Mouse (Mus musculus) hindbrain, embryonic 11.5 days (tissue): Measurements from ENCODE around the gene Tbc1d7. TPM values are rescaled to one million over a fixed set of nuclear protein-coding genes. Genes with fewer than 3 reads are reported as not detected.

ENCODE experiments used
- ATAC-seq: fragments of 200-750 bp; cut with Nextera tagmentation; 2 replicates; pipeline ENCODE4 v1.8.0; 2017; ENCODE audit warnings: mild to moderate bottlenecking, moderate TSS enrichment, moderate library complexity; ENCODE audit not compliant: low FRiP score
- DNase-seq: peaks from one replicate; pipeline ENCODE4 v3.0.0-alpha.2; 2015; ENCODE audit warnings: low spot score
- H3K27ac ChIP-seq: fragments of 300-500 bp; sonication (generic); 2 replicates; pipeline ENCODE4 v1.5.1; 2014; ENCODE audit warnings: mild to moderate bottlenecking, low read depth, low read length
- H3K27me3 ChIP-seq: fragments of 300-500 bp; sonication (generic); 2 replicates; pipeline ENCODE4 v1.6.1; 2014; ENCODE audit warnings: mild to moderate bottlenecking, low read length, moderate library complexity, mixed read lengths; ENCODE audit not compliant: control insufficient read depth, insufficient read depth
- H3K36me3 ChIP-seq: fragments of 300-500 bp; sonication (generic); 2 replicates; pipeline ENCODE4 v1.6.1; 2014; ENCODE audit warnings: mild to moderate bottlenecking, low read length, moderate library complexity, mixed read lengths; ENCODE audit not compliant: control insufficient read depth, insufficient read depth
- H3K4me1 ChIP-seq: fragments of 300-500 bp; sonication (generic); replicated peaks from 2 replicates; pipeline ENCODE4 v1.6.1; 2014; ENCODE audit warnings: low read length, mixed read lengths; ENCODE audit not compliant: control insufficient read depth, insufficient read depth
- H3K4me2 ChIP-seq: fragments of 300-500 bp; sonication (generic); replicated peaks from 2 replicates; pipeline ENCODE4 v1.6.1; 2014; ENCODE audit warnings: mild to moderate bottlenecking, low read depth, low read length
- H3K4me3 ChIP-seq: fragments of 300-500 bp; sonication (generic); 2 replicates; pipeline ENCODE4 v1.5.1; 2014; ENCODE audit warnings: low read depth, low read length
- H3K9ac ChIP-seq: fragments of 300-500 bp; sonication (generic); 2 replicates; pipeline ENCODE4 v1.6.1; 2014; ENCODE audit warnings: low read depth, low read length
- H3K9me3 ChIP-seq: fragments of 300-500 bp; sonication (generic); 2 replicates; pipeline ENCODE4 v1.6.1; 2016; ENCODE audit warnings: low read length; ENCODE audit not compliant: control insufficient read depth
- WGBS: fragments of 180-500 bp; shearing (Covaris S2); extraction: QIAGEN DNeasy Blood & Tissue Kit; methylation state at CpG from one replicate; pipeline ENCODE4 v1.1.7; 2014; 5-methylcytosine and 5-hydroxymethylcytosine counted together
- polyA plus RNA-seq: library from polyadenylated mRNA; unstranded; fragments of >200 nt; fragmentation: Nextera tagmentation; extraction: Ambion mirVana; gene quantifications from 2 replicates; pipeline ENCODE4 v1.2.1, GENCODE M21; 2014

The Tbc1d7 gene
- polyA plus RNA-seq, result 71.3 and 74.8 TPM in 2 replicates

DNA sequence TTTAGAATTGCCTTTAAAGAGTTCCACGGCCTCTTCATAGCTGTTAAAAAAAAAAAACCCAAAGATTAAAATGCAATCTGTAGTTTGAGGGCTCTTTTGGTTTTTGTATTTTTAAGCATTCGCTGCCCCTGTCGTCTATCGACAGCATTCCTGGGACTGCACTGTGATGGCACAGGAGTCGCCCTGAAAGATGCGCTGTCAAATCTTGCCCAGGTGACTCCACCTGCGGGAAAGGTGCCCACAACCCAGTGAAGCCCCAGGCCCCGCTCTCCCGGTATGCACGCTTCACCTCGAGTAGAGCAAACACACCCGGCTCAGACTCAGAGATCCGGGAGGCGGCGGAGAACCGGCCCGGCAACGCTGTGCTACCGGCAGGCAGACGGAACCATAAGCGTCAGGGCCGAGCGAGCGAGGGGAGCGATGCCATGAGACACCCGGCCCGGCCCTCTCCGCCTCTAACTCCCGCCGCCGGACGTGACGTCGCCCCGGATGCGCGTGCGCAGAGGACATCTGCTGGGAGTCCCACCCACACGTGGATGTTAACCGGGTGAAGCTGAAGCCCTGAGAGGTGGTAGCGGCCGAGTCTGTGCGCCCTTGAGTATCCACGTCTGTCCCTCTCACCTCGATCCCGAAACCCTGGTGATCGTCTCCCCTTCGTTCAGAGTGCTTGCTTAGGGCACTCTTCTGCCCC, at the start of gene Tbc1d7:
Tbc1d7 (minus strand) TSS at position 482 of the 691 bp plus-strand sequence.
- WGBS, result 1% methylated on average over 48 of the region's 48 CpGs
- H3K27ac ChIP-seq, result peak within 1 kb of the TSS; percentile 62; the same call in 1 of the 2 replicates
- H3K27me3 ChIP-seq, result no peaks in the 10 kb centered on the region
- no peaks in the 10 kb centered on the region for H3K9me3 ChIP-seq
- ATAC-seq, result peak; percentile 96
- no peaks in the 10 kb centered on the region for H3K36me3 ChIP-seq
- DNase-seq, result peak; percentile 100
- peak within 1 kb of the TSS; percentile 48 for H3K4me3 ChIP-seq
- H3K4me1 ChIP-seq, result no peaks in the 10 kb centered on the region; the same call in 1 of the 2 replicates
- H3K4me2 ChIP-seq, result peak within 1 kb of the TSS; percentile 67
- H3K9ac ChIP-seq, result peak within 1 kb of the TSS; percentile 71

DNA sequence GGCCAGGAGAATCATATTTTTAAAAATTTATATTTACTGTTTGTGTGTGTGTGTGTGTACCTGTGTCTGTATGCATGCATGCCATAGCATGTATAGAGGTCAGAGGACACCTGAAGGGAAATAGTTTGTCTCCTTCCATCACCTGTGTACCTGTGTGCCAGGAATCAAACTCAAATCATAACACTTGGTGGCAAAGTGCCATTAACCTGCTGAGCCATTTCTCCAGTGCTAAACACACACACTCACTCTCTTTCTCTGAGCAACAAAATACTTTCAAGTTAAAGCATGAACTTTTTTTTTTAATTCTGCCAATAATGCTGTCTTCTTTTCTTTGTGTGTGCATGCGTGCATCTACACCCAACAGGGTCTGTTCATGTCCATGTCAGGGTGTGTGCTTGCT, 49.3 kb upstream of the Tbc1d7 start:
- Histone ChIP-seq H3K9me3 (no peaks in the 10 kb centered on the region), H3K27ac (no peak overlapping the region), H3K4me1 (no peaks in the 10 kb centered on the region), H3K4me2 (no peak overlapping the region), H3K27me3 (no peaks in the 10 kb centered on the region), H3K4me3 (no peak overlapping the region), H3K9ac (no peak overlapping the region), H3K36me3 (no peaks in the 10 kb centered on the region)
- ATAC-seq, result no peak
- 95% methylated on average over 1 of the region's 1 CpGs for WGBS
- DNase-seq, result no peak

DNA sequence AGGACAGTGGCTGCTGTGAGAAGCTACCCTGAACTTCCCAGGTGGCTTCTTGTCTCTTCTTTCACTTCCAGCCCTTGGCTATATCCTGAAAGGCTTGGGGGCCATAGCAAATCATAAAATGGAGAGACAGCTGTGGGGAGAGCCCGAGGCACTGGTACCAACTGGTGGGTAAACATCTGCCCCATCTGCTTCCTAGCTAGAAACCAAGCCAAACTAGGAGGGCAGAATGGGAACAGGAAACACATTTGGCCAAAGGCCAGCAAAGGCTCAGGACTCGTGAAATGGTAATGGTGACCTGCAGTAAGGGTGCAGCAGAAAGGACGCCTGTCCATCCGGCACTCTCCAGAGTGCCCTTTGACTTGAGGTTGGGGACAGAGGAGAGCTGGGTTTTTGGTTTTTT, 47.5 kb upstream of the Tbc1d7 start:
- H3K27ac ChIP-seq, result no peak overlapping the region
- H3K9me3 ChIP-seq, result no peaks in the 10 kb centered on the region
- no peaks in the 10 kb centered on the region for H3K36me3 ChIP-seq
- ATAC-seq (no peak), DNase-seq (no peak)
- 77% methylated on average over 4 of the region's 4 CpGs for WGBS
- H3K4me2 ChIP-seq, result no peak overlapping the region
- no peaks in the 10 kb centered on the region for H3K4me1 ChIP-seq
- no peak overlapping the region for H3K9ac ChIP-seq
- H3K27me3 ChIP-seq, result no peaks in the 10 kb centered on the region
- no peak overlapping the region for H3K4me3 ChIP-seq

DNA sequence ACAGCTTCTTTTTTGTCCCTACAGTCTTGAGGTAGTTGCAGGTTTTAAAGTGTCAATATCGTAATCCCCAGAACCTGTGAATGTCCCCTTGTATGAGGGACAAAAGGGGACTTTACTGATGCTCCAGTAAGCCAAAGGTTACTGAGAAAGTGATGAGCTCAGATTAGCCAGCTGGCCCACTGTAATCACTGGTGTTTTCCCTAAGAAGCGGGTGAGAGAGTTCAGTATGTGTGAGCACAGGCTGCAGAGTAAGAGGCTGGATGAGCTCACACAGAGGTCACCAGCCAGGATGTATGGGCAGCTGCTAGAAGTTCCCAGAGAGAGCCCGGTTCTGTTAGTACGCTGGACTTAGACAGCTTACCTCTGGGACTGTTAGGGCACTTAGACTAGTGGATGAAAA, 47.0 kb upstream of the Tbc1d7 start:
- H3K4me1 ChIP-seq, result no peaks in the 10 kb centered on the region
- no peak overlapping the region for H3K27ac ChIP-seq
- no peaks in the 10 kb centered on the region for H3K36me3 ChIP-seq
- H3K9me3 ChIP-seq, result no peaks in the 10 kb centered on the region
- ATAC-seq (no peak), DNase-seq (no peak)
- 72% methylated on average over 4 of the region's 4 CpGs for WGBS
- no peak overlapping the region for H3K9ac ChIP-seq
- H3K4me2 ChIP-seq, result no peak overlapping the region
- H3K27me3 ChIP-seq, result no peaks in the 10 kb centered on the region
- H3K4me3 ChIP-seq, result no peak overlapping the region

DNA sequence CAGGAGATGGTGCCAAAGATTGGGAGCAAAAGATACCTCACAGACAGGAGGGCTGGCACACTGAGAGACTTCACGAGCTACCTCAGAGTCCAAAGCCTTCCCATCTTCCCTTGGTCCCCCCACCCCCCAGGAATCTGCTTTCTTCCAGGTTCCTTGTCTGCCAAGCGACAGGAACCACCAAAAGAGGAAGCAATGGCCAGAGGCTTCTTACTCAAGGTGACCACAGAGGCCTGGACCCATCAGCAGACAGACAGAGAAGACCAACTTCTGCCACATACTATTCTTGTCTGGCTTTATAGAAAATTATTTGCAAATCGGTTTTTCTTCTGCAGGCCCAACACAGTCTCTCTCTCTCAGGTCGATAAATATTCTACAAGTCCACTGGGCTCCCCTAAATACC, 46.4 kb upstream of the Tbc1d7 start:
- no peaks in the 10 kb centered on the region for H3K27me3 ChIP-seq
- H3K27ac ChIP-seq, result no peak overlapping the region
- no peak for ATAC-seq
- no peaks in the 10 kb centered on the region for H3K36me3 ChIP-seq
- H3K4me2 ChIP-seq, result no peak overlapping the region
- H3K9me3 ChIP-seq, result no peaks in the 10 kb centered on the region
- no peak for DNase-seq
- H3K9ac ChIP-seq, result no peak overlapping the region
- H3K4me1 ChIP-seq, result no peaks in the 10 kb centered on the region
- 72% methylated on average over 4 of the region's 4 CpGs for WGBS
- no peak overlapping the region for H3K4me3 ChIP-seq

DNA sequence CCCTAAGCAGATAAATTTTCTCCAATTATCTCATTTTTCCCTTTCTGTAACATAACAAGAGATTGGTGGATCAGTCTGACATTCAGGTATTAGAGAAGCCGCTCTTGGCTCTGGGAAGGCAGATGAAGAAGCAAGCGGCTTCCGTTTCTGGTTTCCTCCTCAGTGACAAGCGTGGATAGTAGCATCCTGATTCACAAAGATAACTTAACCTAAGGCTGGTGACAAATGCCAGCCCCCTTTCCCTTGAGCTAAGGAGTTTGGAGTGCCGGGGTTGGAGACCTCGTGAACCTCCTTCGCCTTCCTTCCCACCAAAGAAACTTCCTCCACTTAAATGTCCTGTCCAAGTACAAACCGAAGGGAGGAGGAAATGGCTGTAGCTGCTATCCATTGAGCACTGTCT, 45.8 kb upstream of the Tbc1d7 start:
- Histone ChIP-seq H3K4me2 (no peak overlapping the region), H3K36me3 (no peaks in the 10 kb centered on the region), H3K9me3 (no peaks in the 10 kb centered on the region), H3K4me1 (no peaks in the 10 kb centered on the region), H3K4me3 (no peak overlapping the region), H3K27me3 (no peaks in the 10 kb centered on the region), H3K9ac (no peak overlapping the region), H3K27ac (no peak overlapping the region)
- DNase-seq (no peak), ATAC-seq (no peak)
- WGBS, result 89% methylated on average over 8 of the region's 8 CpGs

DNA sequence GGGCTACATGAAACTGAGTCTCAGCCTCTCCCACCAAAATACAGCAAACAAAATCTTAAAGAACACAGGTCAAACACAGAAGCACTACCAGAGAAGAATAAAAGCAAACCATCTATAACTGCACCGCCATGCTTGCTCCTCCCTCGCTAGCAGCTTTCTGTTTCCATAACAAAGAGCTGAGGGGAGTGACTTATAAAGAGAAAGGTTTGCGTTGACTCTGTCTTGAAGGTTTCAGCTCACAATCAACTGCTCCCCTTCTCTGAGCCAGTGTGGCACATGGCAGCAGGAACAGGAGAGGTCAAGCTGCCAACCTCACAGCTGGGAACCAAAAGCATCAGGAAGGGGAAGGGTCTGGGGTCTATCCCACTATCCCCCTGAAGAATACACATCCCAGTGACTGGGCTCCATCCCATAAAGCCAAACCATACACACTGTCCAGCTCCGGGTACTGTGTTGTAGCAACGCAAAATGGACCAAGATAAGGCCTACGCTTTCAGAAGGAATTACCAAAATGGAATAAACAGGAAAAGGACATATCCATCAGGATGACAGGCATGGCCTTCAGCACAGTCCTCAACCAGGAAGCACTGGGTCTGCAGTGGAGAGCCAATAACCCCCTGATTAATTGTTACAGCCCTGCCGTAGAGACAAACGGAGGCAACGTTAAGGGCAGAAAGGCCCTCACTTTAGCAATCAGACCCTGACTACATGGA, 44.8 kb upstream of the Tbc1d7 start:
- 79% methylated on average over 9 of the region's 9 CpGs for WGBS
- DNase-seq (no peak), ATAC-seq (no peak)
- H3K27me3 ChIP-seq, result no peaks in the 10 kb centered on the region
- H3K36me3 ChIP-seq, result no peaks in the 10 kb centered on the region
- H3K4me1 ChIP-seq, result no peaks in the 10 kb centered on the region
- H3K27ac ChIP-seq, result no peak overlapping the region
- H3K4me3 ChIP-seq, result no peak overlapping the region
- no peak overlapping the region for H3K9ac ChIP-seq
- no peak overlapping the region for H3K4me2 ChIP-seq
- no peaks in the 10 kb centered on the region for H3K9me3 ChIP-seq

DNA sequence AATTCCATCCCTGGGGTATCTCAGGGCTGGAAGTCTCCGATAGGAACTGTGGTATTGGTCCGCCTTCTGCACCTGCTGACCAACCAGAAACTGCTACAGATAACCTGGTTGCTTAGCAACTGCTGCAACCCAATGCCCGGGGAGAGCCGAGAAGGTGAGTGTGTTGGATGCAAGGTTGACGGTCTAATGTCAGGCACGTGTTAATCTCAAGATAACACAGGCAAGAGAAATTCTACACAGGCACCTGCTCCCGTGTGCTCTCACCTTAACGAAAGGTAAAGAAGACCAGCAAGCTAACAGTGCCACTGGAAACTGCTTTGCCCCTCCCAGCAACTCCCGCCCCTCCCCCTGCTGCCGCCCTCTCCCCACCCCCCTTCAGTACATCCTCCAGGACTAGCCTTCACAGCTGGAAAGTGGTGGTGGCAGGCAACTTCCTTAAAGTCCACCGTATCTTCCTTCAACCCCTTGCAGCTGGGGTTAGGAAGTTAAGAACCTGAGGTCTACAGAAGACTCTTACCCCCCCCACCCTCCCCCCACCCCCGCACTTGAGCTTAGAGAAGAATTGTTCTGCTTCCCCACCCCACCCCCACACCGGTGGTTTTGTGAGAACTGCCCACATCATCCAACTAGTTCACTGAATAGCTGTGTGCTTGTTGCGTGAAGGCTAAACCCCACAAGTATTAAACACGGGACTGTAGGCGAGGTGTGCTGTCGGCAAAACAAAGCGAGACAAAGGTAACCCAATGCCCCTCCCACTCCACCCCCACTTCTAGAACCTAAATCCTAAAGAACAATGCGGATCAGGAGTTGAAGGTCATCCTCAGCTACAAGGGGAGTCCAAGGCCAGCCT, 44.1 kb upstream of the Tbc1d7 start:
- H3K4me1 ChIP-seq, result no peaks in the 10 kb centered on the region
- WGBS, result 17% methylated on average over 19 of the region's 19 CpGs
- no peak overlapping the region for H3K9ac ChIP-seq
- DNase-seq, result peak; percentile 29
- H3K4me2 ChIP-seq, result 0 out of 2 replicates have a peak overlapping the region, but pooled peaks have one; percentile 12
- no peaks in the 10 kb centered on the region for H3K27me3 ChIP-seq
- no peak overlapping the region for H3K4me3 ChIP-seq
- no peak overlapping the region for H3K27ac ChIP-seq
- no peaks in the 10 kb centered on the region for H3K36me3 ChIP-seq
- no peaks in the 10 kb centered on the region for H3K9me3 ChIP-seq
- ATAC-seq, result peak; percentile 61; the same call in 1 of the 2 replicates
